Mouse (Mus musculus) bone marrow, adult 2 months (tissue): ENCODE results near the gene Ly6g6d. TPM values are rescaled to one million over a fixed set of nuclear protein-coding genes. Genes with fewer than 3 reads are reported as not detected.
A peak's percentile ranks its signal among the peaks of the same experiment; 100 is the strongest.

ENCODE experiments used
- H3K27ac ChIP-seq: fragments of 200-500 bp; 2 replicates; pipeline ENCODE4 v1.5.1; 2012; ENCODE audit warnings: low read depth, mild to moderate bottlenecking, control low read depth, inconsistent platforms, low read length; ENCODE audit not compliant: control insufficient read depth, poor library complexity, insufficient read depth
- H3K4me1 ChIP-seq: fragments of 200-500 bp; 2 replicates; pipeline ENCODE4 v1.6.1; 2011; ENCODE audit warnings: low read length; ENCODE audit not compliant: control insufficient read depth, insufficient read depth
- H3K4me3 ChIP-seq: fragments of 200-500 bp; replicated peaks from 2 replicates; pipeline ENCODE3; 2011; ENCODE audit warnings: mild to moderate bottlenecking, low read depth, low read length, control low read depth; ENCODE audit not compliant: control insufficient read depth
- CTCF ChIP-seq: fragments of 200-500 bp; IDR thresholded peaks from 2 replicates; pipeline ENCODE4 v1.5.1; 2011; ENCODE audit warnings: low read length, control low read depth; ENCODE audit not compliant: control insufficient read depth, insufficient read depth
- POLR2A ChIP-seq: fragments of 200-500 bp; IDR thresholded peaks from 2 replicates; pipeline ENCODE4 v1.6.1; 2011; ENCODE audit warnings: low read depth, mild to moderate bottlenecking, control low read depth, low read length, borderline replicate concordance; ENCODE audit not compliant: control insufficient read depth
- WGBS: fragments of 180-500 bp; shearing (Covaris S2); methylation state at CpG from one replicate; pipeline ENCODE4 v1.1.7; 2018; 5-methylcytosine and 5-hydroxymethylcytosine counted together
- polyA plus RNA-seq: library from polyadenylated mRNA; stranded (reverse); fragments of >200 nt; gene quantifications from 2 replicates; pipeline ENCODE4 v1.2.4, GENCODE M21; 2011; ENCODE audit warnings: low replicate concordance; ENCODE audit not compliant: missing spikeins, insufficient read depth, insufficient read length

The Ly6g6d gene
- polyA plus RNA-seq, 1 experiment: 26.2 TPM

GRCm38 (mm10) chr17:35023756-35024155, 54.1 kb downstream of the Ly6g6d start:
- Histone ChIP-seq H3K4me3 (peak overlapping the region; percentile 14), H3K4me1 (peaks cover 2% of the 10 kb centered on the region), H3K27ac (no peak overlapping the region)
- TF ChIP-seq CTCF (no peak), POLR2A (no peak)
- 17% methylated on average over 4 of the region's 4 CpGs for WGBS

GRCm38 (mm10) chr17:35023221-35023620, 54.6 kb downstream of the Ly6g6d start:
- WGBS: 85% methylated on average over 5 of the region's 5 CpGs
- Histone ChIP-seq H3K4me1 (peaks cover 2% of the 10 kb centered on the region), H3K27ac (no peak overlapping the region), H3K4me3 (no peak overlapping the region)
- TF ChIP-seq POLR2A (no peak), CTCF (no peak)

- H3K4me3 ChIP-seq: no peak overlapping the region
- 86% methylated on average over 8 of the region's 8 CpGs for WGBS
- H3K27ac ChIP-seq: no peak overlapping the region
- H3K4me1 ChIP-seq: peaks cover 2% of the 10 kb centered on the region
- TF ChIP-seq CTCF (no peak), POLR2A (no peak)
These were observed 55.3 kb downstream of the Ly6g6d start for GRCm38 (mm10) chr17:35022541-35023060.

- Histone ChIP-seq H3K4me1 (peaks cover 2% of the 10 kb centered on the region), H3K27ac (no peak overlapping the region), H3K4me3 (no peak overlapping the region)
- WGBS: 40% methylated on average over 6 of the region's 6 CpGs
- no peak for TF ChIP-seq CTCF
- TF ChIP-seq POLR2A: no peak
These were observed 55.9 kb downstream of the Ly6g6d start for GRCm38 (mm10) chr17:35021842-35022477.

Other genes with a start within 250 kb of the Ly6g6d start
- 44.0 and 63.6 TPM in 2 replicates for gene Stk19, start 241.1 kb downstream of the Ly6g6d start, polyA plus RNA-seq
- 52.4 and 73.3 TPM in 2 replicates for gene Dxo, start 241.0 kb downstream of the Ly6g6d start, polyA plus RNA-seq
- gene Skiv2l, start 227.9 kb downstream of the Ly6g6d start, polyA plus RNA-seq: 31.0 and 67.7 TPM in 2 replicates
- 13.1 and 42.2 TPM in 2 replicates for gene Nelfe, start 227.7 kb downstream of the Ly6g6d start, polyA plus RNA-seq
- gene Cfb, start 215.5 kb downstream of the Ly6g6d start, polyA plus RNA-seq: 8.4 and 14.5 TPM in 2 replicates
- 2.8 and 5.7 TPM in 2 replicates for gene Zbtb12, start 198.6 kb downstream of the Ly6g6d start, polyA plus RNA-seq
- gene Gm20547, start 196.0 kb downstream of the Ly6g6d start, polyA plus RNA-seq: 2.0 TPM in 1 of 2 replicates, not detected in the other
- 3.7 and 5.9 TPM in 2 replicates for gene C2, start 179.8 kb downstream of the Ly6g6d start, polyA plus RNA-seq
- 60.6 and 104 TPM in 2 replicates for gene Ehmt2, start 179.6 kb downstream of the Ly6g6d start, polyA plus RNA-seq
- gene Slc44a4, start 163.6 kb downstream of the Ly6g6d start, polyA plus RNA-seq: 1.3 TPM in 1 of 2 replicates, not detected in the other
- 18.1 and 33.6 TPM in 2 replicates for gene Neu1, start 146.8 kb downstream of the Ly6g6d start, polyA plus RNA-seq
- gene Hspa1b, start 118.8 kb downstream of the Ly6g6d start, polyA plus RNA-seq: 1.3 and 5.5 TPM in 2 replicates
- gene Gm20481, start 108.2 kb downstream of the Ly6g6d start, polyA plus RNA-seq: not detected in 2 replicates
- gene Hspa1a, start 105.9 kb downstream of the Ly6g6d start, polyA plus RNA-seq: 1.9 TPM in 1 of 2 replicates, not detected in the other
- gene Hspa1l, start 105.4 kb downstream of the Ly6g6d start, polyA plus RNA-seq: not detected in 2 replicates
- gene Lsm2, start 96.2 kb downstream of the Ly6g6d start, polyA plus RNA-seq: 70.0 and 84.5 TPM in 2 replicates
- 117 and 158 TPM in 2 replicates for gene Vars, start 77.1 kb downstream of the Ly6g6d start, polyA plus RNA-seq
- 0.77 and 1.2 TPM in 2 replicates for gene Vwa7, start 61.5 kb downstream of the Ly6g6d start, polyA plus RNA-seq
- 18.9 and 31.7 TPM in 2 replicates for gene Sapcd1, start 50.0 kb downstream of the Ly6g6d start, polyA plus RNA-seq
- 12.1 and 17.2 TPM in 2 replicates for gene Msh5, start 31.3 kb downstream of the Ly6g6d start, polyA plus RNA-seq
- gene Clic1, start 28.1 kb downstream of the Ly6g6d start, polyA plus RNA-seq: 76.2 and 141 TPM in 2 replicates
- gene Ddah2, start 19.0 kb downstream of the Ly6g6d start, polyA plus RNA-seq: 12.5 and 15.2 TPM in 2 replicates
- gene Ly6g6c, start 12.7 kb downstream of the Ly6g6d start, polyA plus RNA-seq: 1.6 and 1.7 TPM in 2 replicates
- 16.5 and 35.6 TPM in 2 replicates for gene Mpig6b, start 11.9 kb downstream of the Ly6g6d start, polyA plus RNA-seq
- gene Ly6g6e, start 1.2 kb downstream of the Ly6g6d start, polyA plus RNA-seq: 1.3 TPM in 1 of 2 replicates, not detected in the other
- gene Ly6g6f, start 7.5 kb upstream of the Ly6g6d start, polyA plus RNA-seq: 14.3 and 53.1 TPM in 2 replicates
- 48.7 and 73.1 TPM in 2 replicates for gene Abhd16a, start 11.2 kb upstream of the Ly6g6d start, polyA plus RNA-seq
- gene Ly6g5c, start 30.2 kb upstream of the Ly6g6d start, polyA plus RNA-seq: not detected in 2 replicates
- gene Ly6g5b, start 37.4 kb upstream of the Ly6g6d start, polyA plus RNA-seq: 3.4 and 4.7 TPM in 2 replicates
- 29.8 and 39.0 TPM in 2 replicates for gene Gpank1, start 43.4 kb upstream of the Ly6g6d start, polyA plus RNA-seq
- gene Csnk2b, start 44.0 kb upstream of the Ly6g6d start, polyA plus RNA-seq: 155 and 166 TPM in 2 replicates
- 6.8 and 20.2 TPM in 2 replicates for gene D17H6S53E, start 48.3 kb upstream of the Ly6g6d start, polyA plus RNA-seq
- gene Apom, start 54.0 kb upstream of the Ly6g6d start, polyA plus RNA-seq: 6.0 TPM in 1 of 2 replicates, not detected in the other
- 104 and 195 TPM in 2 replicates for gene Bag6, start 57.1 kb upstream of the Ly6g6d start, polyA plus RNA-seq
- 208 and 214 TPM in 2 replicates for gene Prrc2a, start 86.8 kb upstream of the Ly6g6d start, polyA plus RNA-seq
- 48.9 and 51.7 TPM in 2 replicates for gene Aif1, start 98.0 kb upstream of the Ly6g6d start, polyA plus RNA-seq
- gene Lst1, start 110.4 kb upstream of the Ly6g6d start, polyA plus RNA-seq: 50.4 and 139 TPM in 2 replicates
- gene Ltb, start 116.4 kb upstream of the Ly6g6d start, polyA plus RNA-seq: 38.6 and 66.2 TPM in 2 replicates
- gene Tnf, start 123.9 kb upstream of the Ly6g6d start, polyA plus RNA-seq: 3.2 and 7.4 TPM in 2 replicates
- 3.5 and 4.4 TPM in 2 replicates for gene Lta, start 127.3 kb upstream of the Ly6g6d start, polyA plus RNA-seq
- gene Gm16181, start 142.8 kb upstream of the Ly6g6d start, polyA plus RNA-seq: not detected in 2 replicates
- gene Atp6v1g2, start 155.6 kb upstream of the Ly6g6d start, polyA plus RNA-seq: 4.1 and 9.9 TPM in 2 replicates
- gene Nfkbil1, start 157.7 kb upstream of the Ly6g6d start, polyA plus RNA-seq: 9.9 and 24.9 TPM in 2 replicates
- 275 and 374 TPM in 2 replicates for gene Ddx39b, start 163.7 kb upstream of the Ly6g6d start, polyA plus RNA-seq
- 399 and 727 TPM in 2 replicates for gene H2-D1, start 184.7 kb upstream of the Ly6g6d start, polyA plus RNA-seq
- not detected in 2 replicates for gene H2-Q1, start 242.3 kb upstream of the Ly6g6d start, polyA plus RNA-seq